Comparison of ENCODE assay signal across 23 mouse cellular contexts in the genomic region with DNA sequence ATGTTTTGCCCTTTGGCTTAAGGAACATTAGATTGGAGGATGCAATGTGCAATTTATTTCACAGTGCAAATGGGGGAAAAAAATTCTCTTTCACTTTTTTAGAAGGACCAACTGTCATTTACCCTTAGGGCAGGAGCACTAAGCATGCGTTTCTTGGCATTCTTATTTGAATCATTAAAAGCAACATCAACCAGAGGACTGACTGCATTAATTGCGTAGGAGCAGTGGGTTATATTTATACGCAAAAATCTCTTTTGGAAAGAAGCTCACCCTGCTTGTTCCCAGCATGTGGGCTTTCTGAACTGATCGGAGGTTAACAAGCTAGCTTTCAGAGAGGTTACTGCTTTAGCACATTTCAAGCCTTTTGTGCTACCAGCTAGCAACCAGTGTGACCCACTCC.
"Had no signal": no experiment of that assay in that cellular context is flagged by ENCODE, and none has a peak within 500 bp of the region (broad histone marks: within the 10 kb centered on the region; RNA-seq: fewer than 3 reads in every experiment).

No protein-coding gene starts in this region.

- H3K4me3 ChIP-seq: kidney, embryonic 15.5 days; limb, embryonic 10.5 days; limb, embryonic 13.5 days; liver, embryonic 12.5 days; liver, embryonic 15.5 days; lung, embryonic 15.5 days; megakaryocyte, embryonic 14.5 days; neural tube, embryonic 12.5 days; neural tube, embryonic 15.5 days had no signal

- H3K27me3 ChIP-seq: kidney, embryonic 15.5 days; liver, embryonic 12.5 days; liver, embryonic 15.5 days; lung, embryonic 15.5 days; megakaryocyte, embryonic 14.5 days; neural tube, embryonic 12.5 days; neural tube, embryonic 15.5 days had no signal

- H3K36me3 ChIP-seq: limb, embryonic 10.5 days; limb, embryonic 13.5 days; liver, embryonic 12.5 days; liver, embryonic 15.5 days; lung, embryonic 15.5 days; neural tube, embryonic 12.5 days; neural tube, embryonic 15.5 days had no signal

- H3K4me2 ChIP-seq: kidney, embryonic 15.5 days; limb, embryonic 13.5 days; liver, embryonic 12.5 days; liver, embryonic 15.5 days; lung, embryonic 15.5 days; neural tube, embryonic 12.5 days; neural tube, embryonic 15.5 days had no signal

- DNase-seq: kidney, adult 11 months; kidney, adult 8-10 months; kidney, postnatal 36 days; liver; lung, adult 18-20 months; lung, postnatal 10 days; lung, postnatal 36 days; right cerebral cortex, adult 18-20 months; right cerebral cortex, postnatal 14 days; right cerebral cortex, postnatal 4 days; thymus, adult 2 months; thymus, postnatal 14 days; thymus, postnatal 4 days had no signal

- H3K4me1 ChIP-seq: kidney, embryonic 15.5 days; limb, embryonic 10.5 days; limb, embryonic 13.5 days; liver, embryonic 12.5 days; liver, embryonic 15.5 days; lung, embryonic 15.5 days; megakaryocyte, embryonic 14.5 days; neural tube, embryonic 12.5 days; neural tube, embryonic 15.5 days had no signal

- ATAC-seq: liver, embryonic 12.5 days had no signal

- H3K9me3 ChIP-seq: kidney, embryonic 15.5 days; limb, embryonic 10.5 days; limb, embryonic 13.5 days; liver, embryonic 12.5 days; liver, embryonic 15.5 days; lung, embryonic 15.5 days; neural tube, embryonic 12.5 days; neural tube, embryonic 15.5 days had no signal

- H3K9ac ChIP-seq: kidney, embryonic 15.5 days; limb, embryonic 13.5 days; liver, embryonic 12.5 days; liver, embryonic 15.5 days; lung, embryonic 15.5 days; neural tube, embryonic 12.5 days; neural tube, embryonic 15.5 days had no signal

- H3K27ac ChIP-seq: kidney, embryonic 15.5 days; limb, embryonic 10.5 days; limb, embryonic 13.5 days; liver, embryonic 12.5 days; liver, embryonic 15.5 days; lung, embryonic 15.5 days; neural tube, embryonic 12.5 days; neural tube, embryonic 15.5 days; stomach, postnatal 0 days had no signal
